Mouse (Mus musculus): ENCODE measurements around the gene Stard9. TPM values are rescaled to one million over a fixed set of nuclear protein-coding genes. Genes with fewer than 3 reads are reported as not detected.

The Stard9 gene
- 8.6 and 9.2 TPM in 2 replicates for polyA plus RNA-seq (2014; fragmentation: Nextera tagmentation; extraction: Ambion mirVana)

DNA sequence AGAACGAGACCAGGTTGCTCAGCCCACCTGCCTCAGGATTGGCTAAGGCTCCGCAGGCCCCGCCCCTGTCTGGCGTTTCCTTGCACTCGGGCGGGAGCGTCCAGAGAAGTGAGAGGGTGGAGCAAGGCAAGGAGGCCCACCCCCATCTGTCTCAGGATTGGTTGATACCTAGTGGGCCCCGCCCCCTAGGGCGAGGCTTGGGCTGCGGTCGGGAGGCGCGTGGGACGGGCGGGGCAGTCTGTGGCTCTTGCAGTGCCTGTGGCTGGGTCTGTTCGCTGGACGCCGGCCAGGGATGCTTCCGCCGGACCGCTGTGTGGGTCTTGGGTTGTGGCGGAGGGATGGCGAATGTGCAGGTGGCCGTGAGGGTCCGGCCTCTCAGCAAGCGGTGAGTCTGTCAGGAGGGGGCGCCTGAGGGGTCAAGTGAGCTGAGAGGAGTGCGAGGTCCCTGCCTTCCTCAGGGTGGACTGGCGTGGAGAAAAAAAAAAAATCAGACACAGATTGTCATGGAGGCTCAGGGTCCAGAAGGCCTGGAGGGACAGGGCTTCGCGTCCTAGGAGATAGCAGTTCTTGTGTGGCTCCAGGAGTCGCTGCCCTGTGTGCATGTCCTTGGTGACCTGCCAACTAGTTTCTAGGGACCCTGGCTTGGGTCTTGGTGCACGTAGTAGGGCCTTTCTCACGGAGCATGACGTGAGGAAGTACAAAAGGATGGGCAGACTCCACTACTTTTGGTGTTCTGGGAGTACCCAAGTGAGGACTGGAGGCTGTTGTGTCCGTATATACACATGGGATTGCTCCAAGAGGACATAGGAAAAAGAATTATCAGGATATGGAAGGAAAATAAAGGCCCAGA lies at the start of gene Stard9:
Gene Stard9 (plus strand): TSS at position 236 of the 850 bp plus-strand sequence.
- 3% methylated on average over 32 of the region's 36 CpGs for WGBS
- Histone ChIP-seq H3K36me3 (ENCODE audit: control insufficient read depth, insufficient read depth, low read length) (peaks cover 19% of the 10 kb centered on the region), H3K27me3 (replicated peaks; ENCODE audit: control insufficient read depth, insufficient read depth, low read length) (no peaks in the 10 kb centered on the region), H3K4me3 (ENCODE audit: low read depth, low read length) (peak within 1 kb of the TSS; percentile 58), H3K27ac (replicated peaks; ENCODE audit: low read depth, low read length) (no peak within 1 kb of the TSS), H3K4me1 (ENCODE audit: control insufficient read depth, insufficient read depth, low read length) (peaks cover 14% of the 10 kb centered on the region), H3K9me3 (ENCODE audit: control insufficient read depth, low read length) (no peaks in the 10 kb centered on the region), H3K4me2 (ENCODE audit: low read depth, low read length) (peak within 1 kb of the TSS; percentile 71), H3K9ac (ENCODE audit: low read depth, low read length) (peak within 1 kb of the TSS; percentile 67)
- ATAC-seq (ENCODE audit: low read depth) (peak; percentile 100), DNase-seq (ENCODE audit: low spot score) (peak; percentile 100)

DNA sequence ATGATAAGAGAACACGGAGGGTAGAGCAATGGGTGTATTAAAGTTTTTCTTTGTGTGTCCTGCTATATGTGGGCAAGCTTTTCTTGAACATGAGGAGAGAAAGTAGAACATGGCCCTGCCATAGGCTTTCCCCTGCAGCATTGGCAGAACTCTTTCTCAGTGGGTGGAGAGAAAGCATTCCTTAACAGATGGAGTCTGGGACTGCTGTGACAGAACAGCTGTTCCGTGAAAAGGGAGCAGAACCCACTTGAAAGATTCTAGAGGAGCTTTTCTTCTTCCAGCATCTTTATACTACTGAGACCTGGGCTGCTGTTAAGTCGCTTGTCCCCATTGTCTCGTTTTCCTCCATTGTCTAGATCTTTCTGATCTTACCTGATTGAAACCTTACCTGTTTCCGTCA lies 39.2 kb upstream of the Stard9 start:
- no peaks in the 10 kb centered on the region for H3K4me1 ChIP-seq (ENCODE audit: control insufficient read depth, insufficient read depth, low read length)
- H3K36me3 ChIP-seq (ENCODE audit: control insufficient read depth, insufficient read depth, low read length), result peaks cover 82% of the 10 kb centered on the region
- DNase-seq (ENCODE audit: low spot score), result no peak
- H3K9ac ChIP-seq (ENCODE audit: low read depth, low read length), result no peak overlapping the region
- no peak overlapping the region for H3K27ac ChIP-seq (replicated peaks; ENCODE audit: low read depth, low read length)
- no peaks in the 10 kb centered on the region for H3K9me3 ChIP-seq (ENCODE audit: control insufficient read depth, low read length)
- H3K4me3 ChIP-seq (ENCODE audit: low read depth, low read length), result no peak overlapping the region
- ATAC-seq (ENCODE audit: low read depth), result no peak
- H3K27me3 ChIP-seq (replicated peaks; ENCODE audit: control insufficient read depth, insufficient read depth, low read length), result no peaks in the 10 kb centered on the region
- WGBS, result 79% methylated on average over 5 of the region's 5 CpGs
- H3K4me2 ChIP-seq (ENCODE audit: low read depth, low read length), result no peak overlapping the region

GRCm38 (mm10) chr2:120592227-120592626 lies 36.7 kb upstream of the Stard9 start:
- Histone ChIP-seq H3K4me3 (ENCODE audit: low read depth, low read length) (no peak overlapping the region), H3K4me2 (ENCODE audit: low read depth, low read length) (no peak overlapping the region), H3K27me3 (replicated peaks; ENCODE audit: control insufficient read depth, insufficient read depth, low read length) (no peaks in the 10 kb centered on the region), H3K9ac (ENCODE audit: low read depth, low read length) (no peak overlapping the region), H3K9me3 (ENCODE audit: control insufficient read depth, low read length) (no peaks in the 10 kb centered on the region), H3K4me1 (ENCODE audit: control insufficient read depth, insufficient read depth, low read length) (no peaks in the 10 kb centered on the region), H3K27ac (replicated peaks; ENCODE audit: low read depth, low read length) (no peak overlapping the region), H3K36me3 (ENCODE audit: control insufficient read depth, insufficient read depth, low read length) (peaks cover 82% of the 10 kb centered on the region)
- WGBS, result 84% methylated on average over 1 of the region's 1 CpGs
- ATAC-seq (ENCODE audit: low read depth) (no peak), DNase-seq (ENCODE audit: low spot score) (no peak)

- no peak overlapping the region for H3K4me3 ChIP-seq (ENCODE audit: low read depth, low read length)
- ATAC-seq (ENCODE audit: low read depth), result no peak
- no peak for DNase-seq (ENCODE audit: low spot score)
- no peaks in the 10 kb centered on the region for H3K9me3 ChIP-seq (ENCODE audit: control insufficient read depth, low read length)
- no peak overlapping the region for H3K27ac ChIP-seq (replicated peaks; ENCODE audit: low read depth, low read length)
- H3K4me2 ChIP-seq (ENCODE audit: low read depth, low read length), result no peak overlapping the region
- peaks cover 85% of the 10 kb centered on the region for H3K36me3 ChIP-seq (ENCODE audit: control insufficient read depth, insufficient read depth, low read length)
- H3K9ac ChIP-seq (ENCODE audit: low read depth, low read length), result no peak overlapping the region
- whole genome bisulfite sequencing, result 92% methylated on average over 2 of the region's 2 CpGs
- H3K27me3 ChIP-seq (replicated peaks; ENCODE audit: control insufficient read depth, insufficient read depth, low read length), result no peaks in the 10 kb centered on the region
- no peaks in the 10 kb centered on the region for H3K4me1 ChIP-seq (ENCODE audit: control insufficient read depth, insufficient read depth, low read length)
Observed at GRCm38 (mm10) chr2:120597734-120598133, 31.2 kb upstream of the Stard9 start.

DNA sequence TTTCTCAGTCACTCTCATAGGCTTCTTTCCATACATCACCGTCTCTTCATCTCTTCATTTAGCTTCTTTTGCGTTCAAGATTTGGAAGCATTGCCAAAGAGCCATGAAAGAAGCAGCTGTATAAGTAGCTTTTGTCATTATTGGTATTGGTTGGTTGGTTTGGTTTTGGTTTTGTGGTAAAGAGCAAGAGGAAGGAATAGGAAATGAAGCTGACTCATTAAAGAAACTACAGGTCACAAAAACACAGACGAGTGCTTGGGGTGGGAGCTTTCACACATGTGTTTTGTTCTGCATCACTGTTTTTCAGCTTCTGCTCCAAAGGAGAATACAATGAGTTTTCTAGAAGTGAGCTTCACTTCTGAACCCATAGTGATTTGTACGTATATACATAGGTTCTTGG lies 29.4 kb upstream of the Stard9 start:
- no peak overlapping the region for H3K4me2 ChIP-seq (ENCODE audit: low read depth, low read length)
- H3K9ac ChIP-seq (ENCODE audit: low read depth, low read length), result no peak overlapping the region
- no peak overlapping the region for H3K27ac ChIP-seq (replicated peaks; ENCODE audit: low read depth, low read length)
- ATAC-seq (ENCODE audit: low read depth) (no peak), DNase-seq (ENCODE audit: low spot score) (no peak)
- peaks cover 83% of the 10 kb centered on the region for H3K36me3 ChIP-seq (ENCODE audit: control insufficient read depth, insufficient read depth, low read length)
- no peaks in the 10 kb centered on the region for H3K4me1 ChIP-seq (ENCODE audit: control insufficient read depth, insufficient read depth, low read length)
- no peaks in the 10 kb centered on the region for H3K9me3 ChIP-seq (ENCODE audit: control insufficient read depth, low read length)
- H3K27me3 ChIP-seq (replicated peaks; ENCODE audit: control insufficient read depth, insufficient read depth, low read length), result no peaks in the 10 kb centered on the region
- no peak overlapping the region for H3K4me3 ChIP-seq (ENCODE audit: low read depth, low read length)
- WGBS, result 90% methylated on average over 4 of the region's 4 CpGs

DNA sequence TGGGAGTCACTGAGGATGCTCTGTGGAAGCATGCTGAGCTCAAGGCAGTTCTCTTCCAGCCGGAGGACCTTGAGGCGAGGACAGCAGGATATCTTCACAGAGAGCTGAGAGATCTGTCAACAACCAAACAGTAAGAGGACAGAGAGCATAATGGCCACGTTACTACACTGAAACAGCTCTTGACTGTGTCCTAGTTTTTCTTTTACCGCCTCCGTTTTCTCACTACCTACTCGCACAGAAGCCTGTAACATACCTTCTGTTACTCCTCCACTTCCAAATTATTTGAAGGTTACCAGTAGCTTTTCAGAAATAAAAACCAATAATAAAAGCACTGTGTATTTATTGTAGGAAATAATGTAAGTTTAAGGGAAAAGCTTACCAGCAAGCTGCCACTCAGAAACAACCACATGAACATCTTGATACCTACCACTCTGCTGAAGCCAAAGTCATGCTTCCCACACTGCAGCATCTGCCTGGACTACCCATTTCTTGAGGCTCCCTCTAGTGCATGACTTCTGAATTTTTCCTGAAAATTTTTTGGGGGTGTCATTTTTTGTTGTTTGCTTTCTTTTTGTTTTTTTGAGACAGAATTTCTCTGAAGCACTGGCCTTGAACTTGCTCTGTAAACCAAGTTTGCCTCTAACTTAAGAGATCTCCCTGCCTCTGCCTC lies 22.8 kb upstream of the Stard9 start:
- H3K4me2 ChIP-seq (ENCODE audit: low read depth, low read length), result no peak overlapping the region
- H3K36me3 ChIP-seq (ENCODE audit: control insufficient read depth, insufficient read depth, low read length), result peaks cover 37% of the 10 kb centered on the region
- ATAC-seq (ENCODE audit: low read depth) (no peak), DNase-seq (ENCODE audit: low spot score) (no peak)
- no peak overlapping the region for H3K4me3 ChIP-seq (ENCODE audit: low read depth, low read length)
- no peak overlapping the region for H3K27ac ChIP-seq (replicated peaks; ENCODE audit: low read depth, low read length)
- WGBS, result 88% methylated on average over 6 of the region's 6 CpGs
- no peak overlapping the region for H3K9ac ChIP-seq (ENCODE audit: low read depth, low read length)
- peaks cover 6% of the 10 kb centered on the region for H3K4me1 ChIP-seq (ENCODE audit: control insufficient read depth, insufficient read depth, low read length)
- no peaks in the 10 kb centered on the region for H3K27me3 ChIP-seq (replicated peaks; ENCODE audit: control insufficient read depth, insufficient read depth, low read length)
- no peaks in the 10 kb centered on the region for H3K9me3 ChIP-seq (ENCODE audit: control insufficient read depth, low read length)

GRCm38 (mm10) chr2:120608830-120609723 lies 19.8 kb upstream of the Stard9 start, which contains the start of the genes Haus2 and Lrrc57:
TSS of gene Haus2 (plus strand) at chr2:120609383.
TSS of gene Lrrc57 (minus strand) at chr2:120609520.
- peaks cover 24% of the 10 kb centered on the region for H3K36me3 ChIP-seq (ENCODE audit: control insufficient read depth, insufficient read depth, low read length)
- peak within 1 kb of the TSS; percentile 77 for H3K4me3 ChIP-seq (ENCODE audit: low read depth, low read length)
- 1% methylated on average over 49 of the region's 52 CpGs for WGBS
- no peaks in the 10 kb centered on the region for H3K9me3 ChIP-seq (ENCODE audit: control insufficient read depth, low read length)
- peaks cover 6% of the 10 kb centered on the region for H3K4me1 ChIP-seq (ENCODE audit: control insufficient read depth, insufficient read depth, low read length)
- peak; percentile 96 for ATAC-seq (ENCODE audit: low read depth)
- peak; percentile 95 for DNase-seq (ENCODE audit: low spot score)
- H3K4me2 ChIP-seq (ENCODE audit: low read depth, low read length), result peak within 1 kb of the TSS; percentile 73
- H3K27ac ChIP-seq (replicated peaks; ENCODE audit: low read depth, low read length), result peak within 1 kb of the TSS; percentile 94
- H3K27me3 ChIP-seq (replicated peaks; ENCODE audit: control insufficient read depth, insufficient read depth, low read length), result no peaks in the 10 kb centered on the region
- H3K9ac ChIP-seq (ENCODE audit: low read depth, low read length), result peak within 1 kb of the TSS; percentile 89

Measured in embryonic facial prominence, embryonic 14.5 days (tissue).